Mouse (Mus musculus): Measurements from ENCODE around the gene Efcab14. TPM values are rescaled to one million over a fixed set of nuclear protein-coding genes. Genes with fewer than 3 reads are reported as not detected.

Gene Efcab14
- polyA plus RNA-seq, 1 experiment: 11.1 TPM

DNA sequence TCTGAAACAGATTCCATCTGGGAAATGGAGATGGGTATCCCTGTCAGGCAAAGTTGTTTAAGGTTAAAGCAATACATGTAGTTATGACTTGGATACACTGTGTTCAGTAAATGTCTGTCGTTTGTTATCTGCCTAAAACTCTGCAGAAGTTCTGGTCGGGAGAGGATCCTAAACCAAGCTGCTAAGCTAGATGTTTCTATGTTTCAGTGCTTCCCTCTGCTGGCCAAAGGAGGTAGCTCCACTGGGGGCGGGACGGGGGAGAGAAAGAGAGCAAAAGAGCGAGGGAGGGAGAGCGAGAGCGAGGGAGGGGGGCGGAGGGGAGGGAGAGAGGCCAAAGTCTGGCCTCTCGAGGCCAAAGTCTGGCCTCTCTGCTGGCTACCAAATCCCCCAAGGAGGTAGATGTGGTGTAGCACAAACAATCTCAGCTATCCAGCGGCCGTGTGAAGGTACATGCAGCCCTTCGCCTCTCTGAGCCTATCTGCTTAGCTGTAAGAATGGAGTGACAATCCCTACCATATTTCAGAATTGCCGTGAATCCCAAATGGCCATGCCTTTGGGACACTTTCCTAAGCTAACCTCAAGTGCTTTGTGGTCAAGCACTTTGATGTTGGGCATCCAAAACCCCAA is 27.6 kb upstream of the Efcab14 start:
- no peak overlapping the region for H3K4me3 ChIP-seq
- TF ChIP-seq SRF (IDR thresholded peaks at IDR 0.05; ENCODE audit: control insufficient read depth, insufficient read length, low read depth) (no peak), TCF3 (IDR thresholded peaks at IDR 0.05; ENCODE audit: insufficient read length, low read depth) (no peak), USF1 (IDR thresholded peaks at IDR 0.05; ENCODE audit: low read depth) (no peak), REST (IDR thresholded peaks at IDR 0.05; ENCODE audit: insufficient read depth, insufficient read length) (no peak), MYOD1 (IDR thresholded peaks at IDR 0.05; ENCODE audit: control insufficient read depth in 1 of 3, insufficient read length in 2 of 3, low read depth in 2 of 3) (no peak), TCF12 (IDR thresholded peaks at IDR 0.05; ENCODE audit: insufficient read depth, poor library complexity, severe bottlenecking) (no peak), POLR2AphosphoS2 (IDR thresholded peaks at IDR 0.05; ENCODE audit: insufficient read length, low read depth) (no peak), MYOG (IDR thresholded peaks at IDR 0.05; ENCODE audit: control insufficient read depth in 1 of 3, insufficient read depth in 1 of 3, insufficient read length in 2 of 3, low read depth in 2 of 3) (no peak), POLR2A (IDR thresholded peaks at IDR 0.05; ENCODE audit: insufficient read length, low read depth) (no peak), CEBPB (IDR thresholded peaks at IDR 0.05; ENCODE audit: insufficient read depth, poor library complexity, severe bottlenecking) (no peak), MAX (IDR thresholded peaks at IDR 0.05; ENCODE audit: low read depth) (no peak), E2F4 (IDR thresholded peaks at IDR 0.05; ENCODE audit: insufficient read depth) (no peak)
- H3K27me3 ChIP-seq (ENCODE audit: control insufficient read depth, insufficient read depth, insufficient read length): no peaks in the 10 kb centered on the region
- H3K4me2 ChIP-seq (ENCODE audit: low read depth): no peak overlapping the region
- no peaks in the 10 kb centered on the region for H3K79me2 ChIP-seq (ENCODE audit: control insufficient read depth, insufficient read depth)
- no peaks in the 10 kb centered on the region for H3K36me3 ChIP-seq (ENCODE audit: control insufficient read depth, insufficient read depth)
- H3ac ChIP-seq (ENCODE audit: control insufficient read depth, insufficient read length): no peak overlapping the region

DNA sequence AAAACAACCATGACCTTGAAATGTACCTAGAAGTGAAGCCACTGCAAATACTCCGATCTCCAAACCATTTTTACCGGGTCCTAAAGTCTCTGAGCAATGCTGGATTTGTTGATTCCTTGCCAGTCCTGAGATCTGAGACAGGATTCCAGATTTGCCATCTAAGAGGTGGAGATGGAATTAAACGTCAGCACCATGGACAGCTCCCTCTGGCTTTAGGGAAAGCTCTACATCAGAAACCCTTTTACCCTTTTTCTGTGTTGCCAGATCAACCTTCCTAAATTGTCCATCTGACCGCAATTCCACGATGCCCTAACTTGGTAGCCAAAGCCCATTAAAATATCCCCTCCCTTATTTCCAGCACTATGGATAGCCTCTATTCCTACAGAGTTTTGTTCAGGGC is 8.8 kb upstream of the Efcab14 start:
- TF ChIP-seq TCF12 (IDR thresholded peaks at IDR 0.05; ENCODE audit: insufficient read depth, poor library complexity, severe bottlenecking) (no peak), REST (IDR thresholded peaks at IDR 0.05; ENCODE audit: insufficient read depth, insufficient read length) (peak; percentile 65)
- Histone ChIP-seq H3ac (ENCODE audit: control insufficient read depth, insufficient read length) (no peak overlapping the region), H3K4me3 (no peak overlapping the region), H3K4me2 (ENCODE audit: low read depth) (no peak overlapping the region), H3K36me3 (ENCODE audit: control insufficient read depth, insufficient read depth) (no peaks in the 10 kb centered on the region), H3K27me3 (ENCODE audit: control insufficient read depth, insufficient read depth, insufficient read length) (peaks cover 5% of the 10 kb centered on the region), H3K79me2 (ENCODE audit: control insufficient read depth, insufficient read depth) (no peaks in the 10 kb centered on the region)

DNA sequence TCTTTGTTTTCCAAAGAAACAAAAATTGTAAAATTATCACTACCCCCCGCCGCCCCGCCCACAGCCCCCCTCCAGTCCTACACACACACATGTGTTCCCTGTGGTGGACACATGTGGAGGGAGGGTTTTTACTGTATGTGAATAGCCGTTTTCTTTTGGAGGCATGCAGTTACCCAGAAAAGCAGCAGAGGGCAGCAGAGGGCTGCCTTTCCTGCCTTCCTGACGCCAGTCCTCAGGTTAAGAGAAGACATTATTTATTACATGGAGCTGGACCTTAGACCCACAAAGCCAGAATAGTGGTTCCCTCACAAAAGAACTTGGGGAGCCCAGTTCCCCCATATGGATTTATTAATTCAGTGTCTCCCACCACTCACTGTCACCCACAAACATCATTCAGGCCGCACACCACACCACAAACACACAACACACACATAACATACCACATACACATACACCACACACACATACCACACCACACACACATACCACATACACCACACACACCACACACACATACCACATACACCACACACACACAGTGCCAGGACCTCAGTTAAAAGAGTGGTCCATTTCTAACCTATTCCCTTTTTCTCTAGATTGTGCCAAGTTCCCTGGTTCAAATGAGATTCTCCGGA is 5.8 kb upstream of the Efcab14 start:
- Histone ChIP-seq H3K36me3 (ENCODE audit: control insufficient read depth, insufficient read depth) (no peaks in the 10 kb centered on the region), H3K27me3 (ENCODE audit: control insufficient read depth, insufficient read depth, insufficient read length) (peaks cover 12% of the 10 kb centered on the region), H3ac (ENCODE audit: control insufficient read depth, insufficient read length) (no peak overlapping the region), H3K4me2 (ENCODE audit: low read depth) (no peak overlapping the region), H3K4me3 (no peak overlapping the region), H3K79me2 (ENCODE audit: control insufficient read depth, insufficient read depth) (no peaks in the 10 kb centered on the region)
- TF ChIP-seq POLR2AphosphoS2 (IDR thresholded peaks at IDR 0.05; ENCODE audit: insufficient read length, low read depth): no peak
- TF ChIP-seq TCF12 (IDR thresholded peaks at IDR 0.05; ENCODE audit: insufficient read depth, poor library complexity, severe bottlenecking): no peak
- TF ChIP-seq POLR2A (IDR thresholded peaks at IDR 0.05; ENCODE audit: insufficient read length, low read depth): no peak
- TF ChIP-seq MYOG (IDR thresholded peaks at IDR 0.05; ENCODE audit: control insufficient read depth in 1 of 3, insufficient read depth in 1 of 3, insufficient read length in 2 of 3, low read depth in 2 of 3): no peak

DNA sequence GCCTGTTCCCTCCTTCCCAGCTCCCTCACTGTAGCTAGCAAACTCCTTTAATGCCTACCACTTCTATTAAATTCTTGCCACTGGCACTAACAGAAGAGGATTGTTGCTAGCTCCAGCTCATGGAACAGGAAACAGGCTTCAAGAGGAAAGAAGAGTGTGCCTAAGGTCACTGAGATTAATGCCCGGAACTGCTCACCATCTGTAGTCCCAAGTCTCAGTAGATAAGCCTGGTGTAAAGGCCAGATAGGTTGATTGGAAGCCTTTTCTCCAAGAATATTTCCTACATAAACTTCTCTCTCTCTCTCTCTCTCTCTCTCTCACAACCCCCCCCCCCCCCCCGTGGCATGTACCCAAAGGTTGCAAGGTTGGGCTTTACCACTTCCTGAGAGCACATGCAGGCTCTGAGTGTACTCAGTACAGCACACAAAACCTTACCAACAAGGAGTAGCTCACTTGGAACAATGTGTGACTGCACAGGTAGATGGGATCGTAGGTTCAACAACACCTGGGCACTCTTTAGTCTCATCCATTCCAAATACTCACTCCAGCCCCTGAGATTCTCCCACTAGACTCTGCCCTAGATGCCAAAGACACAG is 5.2 kb upstream of the Efcab14 start:
- H3K4me2 ChIP-seq (ENCODE audit: low read depth): no peak overlapping the region

DNA sequence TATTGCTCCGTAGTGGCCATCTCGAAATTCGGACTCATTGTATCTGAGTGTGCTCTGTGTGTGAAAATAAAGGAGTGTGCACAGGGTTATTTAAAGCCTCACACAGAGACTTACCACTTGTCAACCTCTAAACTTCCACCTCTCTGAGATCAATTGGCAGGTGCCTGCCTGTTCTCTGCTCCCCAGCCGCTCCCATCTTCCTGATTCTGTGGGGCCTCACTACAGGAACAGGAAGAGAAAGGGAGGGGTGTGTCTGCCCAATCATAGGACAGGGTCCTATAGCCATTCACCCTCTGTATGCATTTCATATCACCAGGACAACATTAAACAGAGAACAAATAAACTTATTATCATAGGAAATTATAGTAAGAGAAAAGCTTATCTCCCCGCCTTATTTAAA is 3.8 kb upstream of the Efcab14 start:
- peaks cover 10% of the 10 kb centered on the region for H3K79me2 ChIP-seq (ENCODE audit: control insufficient read depth, insufficient read depth)
- peaks cover 12% of the 10 kb centered on the region for H3K27me3 ChIP-seq (ENCODE audit: control insufficient read depth, insufficient read depth, insufficient read length)
- H3K4me2 ChIP-seq (ENCODE audit: low read depth): no peak overlapping the region
- no peak overlapping the region for H3K4me3 ChIP-seq
- TF ChIP-seq POLR2AphosphoS2 (IDR thresholded peaks at IDR 0.05; ENCODE audit: insufficient read length, low read depth): no peak
- TF ChIP-seq TCF12 (IDR thresholded peaks at IDR 0.05; ENCODE audit: insufficient read depth, poor library complexity, severe bottlenecking): no peak
- TF ChIP-seq MAX (IDR thresholded peaks at IDR 0.05; ENCODE audit: low read depth): no peak
- no peak for TF ChIP-seq MYOD1 (IDR thresholded peaks at IDR 0.05; ENCODE audit: control insufficient read depth in 1 of 3, insufficient read length in 2 of 3, low read depth in 2 of 3)
- no peak for TF ChIP-seq MYOG (IDR thresholded peaks at IDR 0.05; ENCODE audit: control insufficient read depth in 1 of 3, insufficient read depth in 1 of 3, insufficient read length in 2 of 3, low read depth in 2 of 3)
- TF ChIP-seq REST (IDR thresholded peaks at IDR 0.05; ENCODE audit: insufficient read depth, insufficient read length): no peak
- no peak for TF ChIP-seq SRF (IDR thresholded peaks at IDR 0.05; ENCODE audit: control insufficient read depth, insufficient read length, low read depth)
- no peak for TF ChIP-seq TCF3 (IDR thresholded peaks at IDR 0.05; ENCODE audit: insufficient read length, low read depth)
- TF ChIP-seq POLR2A (IDR thresholded peaks at IDR 0.05; ENCODE audit: insufficient read length, low read depth): no peak
- no peak for TF ChIP-seq E2F4 (IDR thresholded peaks at IDR 0.05; ENCODE audit: insufficient read depth)
- no peak for TF ChIP-seq CEBPB (IDR thresholded peaks at IDR 0.05; ENCODE audit: insufficient read depth, poor library complexity, severe bottlenecking)
- no peak for TF ChIP-seq USF1 (IDR thresholded peaks at IDR 0.05; ENCODE audit: low read depth)
- no peaks in the 10 kb centered on the region for H3K36me3 ChIP-seq (ENCODE audit: control insufficient read depth, insufficient read depth)
- H3ac ChIP-seq (ENCODE audit: control insufficient read depth, insufficient read length): no peak overlapping the region

More for the DNA sequence above, 5.2 kb upstream of the Efcab14 start:
- Histone ChIP-seq H3K4me3 (no peak overlapping the region), H3ac (ENCODE audit: control insufficient read depth, insufficient read length) (no peak overlapping the region), H3K36me3 (ENCODE audit: control insufficient read depth, insufficient read depth) (no peaks in the 10 kb centered on the region), H3K27me3 (ENCODE audit: control insufficient read depth, insufficient read depth, insufficient read length) (peaks cover 12% of the 10 kb centered on the region), H3K79me2 (ENCODE audit: control insufficient read depth, insufficient read depth) (no peaks in the 10 kb centered on the region)
- TF ChIP-seq MYOG (IDR thresholded peaks at IDR 0.05; ENCODE audit: control insufficient read depth in 1 of 3, insufficient read depth in 1 of 3, insufficient read length in 2 of 3, low read depth in 2 of 3) (no peak), POLR2AphosphoS2 (IDR thresholded peaks at IDR 0.05; ENCODE audit: insufficient read length, low read depth) (no peak), MAX (IDR thresholded peaks at IDR 0.05; ENCODE audit: low read depth) (no peak), CEBPB (IDR thresholded peaks at IDR 0.05; ENCODE audit: insufficient read depth, poor library complexity, severe bottlenecking) (no peak), REST (IDR thresholded peaks at IDR 0.05; ENCODE audit: insufficient read depth, insufficient read length) (no peak)
